ENCODE assay signal across 19 mouse cellular contexts in genomic region chr3:70307556-70307955, GRCm38 (mm10).
A peak's percentile ranks its signal among the peaks of the same experiment; 100 is the strongest.
DNase-seq lines count a peak whose midpoint lies in the region; ATAC-seq lines count a peak whose summit lies in the region.
"Had no signal": no experiment of that assay in that cellular context is flagged by ENCODE, and none has a peak within 500 bp of the region (broad histone marks: within the 10 kb centered on the region; RNA-seq: fewer than 3 reads in every experiment).

No protein-coding gene starts in this region.

- H3K9ac ChIP-seq in embryonic facial prominence, embryonic 14.5 days (ENCODE audit: low read depth, low read length): no peak overlapping the region
- H3K9ac ChIP-seq: heart, embryonic 12.5 days; liver, embryonic 13.5 days had no signal

- no peak overlapping the region for H3K4me2 ChIP-seq in embryonic facial prominence, embryonic 14.5 days (ENCODE audit: low read depth, low read length)
- H3K4me2 ChIP-seq: heart, embryonic 12.5 days; liver, embryonic 13.5 days had no signal

- H3K4me3 ChIP-seq in embryonic facial prominence, embryonic 14.5 days (ENCODE audit: low read depth, low read length): no peak overlapping the region
- no peak overlapping the region for H3K4me3 ChIP-seq in embryonic facial prominence, embryonic 10.5 days
- H3K4me3 ChIP-seq: heart, embryonic 12.5 days; limb, embryonic 10.5 days; liver, embryonic 13.5 days; midbrain, embryonic 10.5 days; myocyte had no signal

- no peak for ATAC-seq in embryonic facial prominence, embryonic 14.5 days (ENCODE audit: low read depth)
- ATAC-seq: intestine, postnatal 0 days; lung, postnatal 0 days had no signal

- H3K4me1 ChIP-seq in embryonic facial prominence, embryonic 14.5 days (ENCODE audit: control insufficient read depth, insufficient read depth, low read length): no peaks in the 10 kb centered on the region
- no peaks in the 10 kb centered on the region for H3K4me1 ChIP-seq in embryonic facial prominence, embryonic 10.5 days
- H3K4me1 ChIP-seq: heart, embryonic 12.5 days; limb, embryonic 10.5 days; liver, embryonic 13.5 days; midbrain, embryonic 10.5 days had no signal

- H3K27me3 ChIP-seq in embryonic facial prominence, embryonic 14.5 days (replicated peaks; ENCODE audit: control insufficient read depth, insufficient read depth, low read length): no peaks in the 10 kb centered on the region
- no peaks in the 10 kb centered on the region for H3K27me3 ChIP-seq in embryonic facial prominence, embryonic 10.5 days (replicated peaks; ENCODE audit: low read depth, poor library complexity, severe bottlenecking)
- H3K27me3 ChIP-seq: CH12.LX; heart, embryonic 12.5 days; liver, embryonic 13.5 days had no signal

- intact Hi-C loops in left cerebral cortex, postnatal 36 days (cut with DNase I): no loop called here

- no peaks in the 10 kb centered on the region for H3K9me3 ChIP-seq in embryonic facial prominence, embryonic 14.5 days (ENCODE audit: control insufficient read depth, low read length)
- no peaks in the 10 kb centered on the region for H3K9me3 ChIP-seq in embryonic facial prominence, embryonic 10.5 days
- H3K9me3 ChIP-seq: heart, embryonic 12.5 days; limb, embryonic 10.5 days; liver, embryonic 13.5 days; midbrain, embryonic 10.5 days had no signal

- no peak overlapping the region for H3K27ac ChIP-seq in embryonic facial prominence, embryonic 14.5 days (replicated peaks; ENCODE audit: low read depth, low read length)
- H3K27ac ChIP-seq in embryonic facial prominence, embryonic 10.5 days (replicated peaks): no peak overlapping the region
- H3K27ac ChIP-seq: limb, embryonic 10.5 days; liver, embryonic 13.5 days; midbrain, embryonic 10.5 days had no signal

- H3K36me3 ChIP-seq in embryonic facial prominence, embryonic 14.5 days (ENCODE audit: control insufficient read depth, insufficient read depth, low read length): no peaks in the 10 kb centered on the region
- no peaks in the 10 kb centered on the region for H3K36me3 ChIP-seq in embryonic facial prominence, embryonic 10.5 days (replicated peaks)
- H3K36me3 ChIP-seq: heart, embryonic 12.5 days; limb, embryonic 10.5 days; liver, embryonic 13.5 days; midbrain, embryonic 10.5 days had no signal

- WGBS in embryonic facial prominence, embryonic 14.5 days: 57% methylated on average over 1 of the region's 1 CpGs
- 93% methylated on average over 1 of the region's 1 CpGs for WGBS in embryonic facial prominence, embryonic 10.5 days

- DNase-seq in embryonic facial prominence, embryonic 14.5 days (ENCODE audit: low spot score): peak; percentile 38
- DNase-seq in embryonic facial prominence, embryonic 10.5 days (ENCODE audit: low spot score): no peak
- peak; percentile 84 for DNase-seq in brain, adult 2 months (ENCODE audit: low read depth, low spot score)
- peak; percentile 78 for DNase-seq in cerebellum, adult 9-11 months
- DNase-seq in layer of hippocampus, adult 8-10 months (ENCODE audit: low spot score in 2 of 2): peak; percentile 16 to 41
- DNase-seq in frontal cortex, postnatal 10 days (ENCODE audit: low spot score in 2 of 2): no peak
- no peak for DNase-seq in testis, postnatal 14 days (ENCODE audit: low spot score)
- DNase-seq in left cerebral cortex, postnatal 36 days (ENCODE audit: low spot score in 2 of 2): no peak
- DNase-seq: gastrocnemius, postnatal 25 days; kidney, postnatal 10 days; liver, embryonic 13.5 days; right cerebral cortex, postnatal 14 days had no signal

Comparison
In these comparisons a context has a peak if more than half of its experiments do, and no peak if none do; other contexts are left out.
1. DNase-seq: peak in embryonic facial prominence, embryonic 14.5 days (single experiment), brain, adult 2 months (single experiment), cerebellum, adult 9-11 months (single experiment) and layer of hippocampus, adult 8-10 months (2 of 2); none in embryonic facial prominence, embryonic 10.5 days (single experiment), frontal cortex, postnatal 10 days (0 of 2), testis, postnatal 14 days (single experiment) and left cerebral cortex, postnatal 36 days (0 of 2).